Mouse (Mus musculus): ENCODE results near the gene Clic1.

GRCm38 (mm10) chr17:35043794-35044193, 6.0 kb upstream of the Clic1 start:
- TF ChIP-seq CTCF (IDR thresholded peaks at IDR 0.05; ENCODE audit: borderline replicate concordance, extremely low read depth, insufficient read depth, insufficient read length): no peak
- no peak for TF ChIP-seq POLR2A (IDR thresholded peaks at IDR 0.05; ENCODE audit: borderline replicate concordance, extremely low read depth, insufficient read depth, insufficient read length, poor library complexity, severe bottlenecking)

Measured in brain, embryonic 14.5 days (tissue).